ENCODE assay signal across 9 mouse cellular contexts in genomic region chr9:96573252-96573651, GRCm38 (mm10). TPM values are rescaled to one million over a fixed set of nuclear protein-coding genes. Genes with fewer than 3 reads are reported as not detected.
DNase-seq lines count a peak whose midpoint lies in the region; ATAC-seq and TF ChIP-seq lines count a peak whose summit lies in the region.
"Had no signal": no experiment of that assay in that cellular context is flagged by ENCODE, and none has a peak within 500 bp of the region (broad histone marks: within the 10 kb centered on the region; RNA-seq: fewer than 3 reads in every experiment).

No protein-coding gene starts in this region.

- H3K9ac ChIP-seq in forebrain, embryonic 14.5 days (ENCODE audit: low read length), result no peak overlapping the region
- no peak overlapping the region for H3K9ac ChIP-seq in forebrain, embryonic 12.5 days
- no peak overlapping the region for H3K9ac ChIP-seq in liver, embryonic 14.5 days (replicated peaks)

- peak; percentile 77 for DNase-seq in forebrain, embryonic 14.5 days (ENCODE audit: low spot score)
- DNase-seq in liver, embryonic 14.5 days (ENCODE audit: low read depth in 3 of 3, low spot score in 3 of 3), result no peak
- DNase-seq in liver, result no peak
- DNase-seq in NIH3T3 (ENCODE audit: low read depth), result peak; percentile 61
- DNase-seq in mesoderm, embryonic 11.5 days (ENCODE audit: low read depth, low spot score), result peak; percentile 12

- H3K4me1 ChIP-seq in forebrain, embryonic 14.5 days (ENCODE audit: control insufficient read depth, insufficient read depth, low read length), result no peaks in the 10 kb centered on the region
- H3K4me1 ChIP-seq in forebrain, embryonic 12.5 days, result no peaks in the 10 kb centered on the region
- no peaks in the 10 kb centered on the region for H3K4me1 ChIP-seq in liver, embryonic 14.5 days (replicated peaks; ENCODE audit: control insufficient read depth in 2 of 2, insufficient read depth in 2 of 2, low read length in 1 of 2)

- H3K9me3 ChIP-seq in forebrain, embryonic 14.5 days (replicated peaks; ENCODE audit: control insufficient read depth, low read length), result no peaks in the 10 kb centered on the region
- no peaks in the 10 kb centered on the region for H3K9me3 ChIP-seq in forebrain, embryonic 12.5 days
- no peaks in the 10 kb centered on the region for H3K9me3 ChIP-seq in liver, embryonic 14.5 days (ENCODE audit: control insufficient read depth, low read length)

- TF ChIP-seq CTCF in liver, embryonic 14.5 days (IDR thresholded peaks at IDR 0.05; ENCODE audit: low read depth), result peak; percentile 63; the same call in 1 of the 2 replicates

- no peaks in the 10 kb centered on the region for H3K27me3 ChIP-seq in forebrain, embryonic 14.5 days (replicated peaks; ENCODE audit: control insufficient read depth, insufficient read depth, low read length)
- no peaks in the 10 kb centered on the region for H3K27me3 ChIP-seq in forebrain, embryonic 12.5 days
- no peaks in the 10 kb centered on the region for H3K27me3 ChIP-seq in liver, embryonic 14.5 days (ENCODE audit: control insufficient read depth, insufficient read depth, low read length)

- 9% methylated on average over 1 of the region's 1 CpGs for WGBS in forebrain, embryonic 14.5 days
- whole genome bisulfite sequencing in forebrain, embryonic 12.5 days, result 9% methylated on average over 1 of the region's 1 CpGs
- WGBS in liver, embryonic 14.5 days (ENCODE audit: insufficient replicate concordance), result 12% methylated on average over 1 of the region's 1 CpGs

- no peak for ATAC-seq in forebrain, embryonic 14.5 days
- ATAC-seq in forebrain, embryonic 12.5 days (ENCODE audit: low FRiP score), result no peak
- no peak for ATAC-seq in liver, embryonic 14.5 days (ENCODE audit: insufficient read depth)
- ATAC-seq in frontal cortex, adult (ENCODE audit: low TSS enrichment), result no peak
- no peak for ATAC-seq in cerebellum, adult (ENCODE audit: insufficient number of reproducible peaks, low FRiP score, low TSS enrichment)
- ATAC-seq: hindbrain, embryonic 16.5 days had no signal

- H3K4me3 ChIP-seq in forebrain, embryonic 14.5 days (ENCODE audit: low read depth, low read length), result no peak overlapping the region
- H3K4me3 ChIP-seq in forebrain, embryonic 12.5 days (replicated peaks), result no peak overlapping the region
- no peak overlapping the region for H3K4me3 ChIP-seq in liver, embryonic 14.5 days (ENCODE audit: insufficient read depth in 1 of 2, low read depth in 2 of 2, low read length in 2 of 2)

- H3K36me3 ChIP-seq in forebrain, embryonic 14.5 days (ENCODE audit: control insufficient read depth, insufficient read depth, low read length), result peaks cover 20% of the 10 kb centered on the region
- peaks cover 8% of the 10 kb centered on the region; the same call in 1 of the 2 replicates for H3K36me3 ChIP-seq in forebrain, embryonic 12.5 days (replicated peaks)
- H3K36me3 ChIP-seq in liver, embryonic 14.5 days (replicated peaks; ENCODE audit: control insufficient read depth, insufficient read depth, low read depth), result no peaks in the 10 kb centered on the region; the same call in 1 of the 2 replicates

- H3K4me2 ChIP-seq in forebrain, embryonic 14.5 days (ENCODE audit: low read length), result no peak overlapping the region
- H3K4me2 ChIP-seq in forebrain, embryonic 12.5 days, result no peak overlapping the region
- H3K4me2 ChIP-seq in liver, embryonic 14.5 days (ENCODE audit: low read depth), result no peak overlapping the region

- no peak overlapping the region for H3K27ac ChIP-seq in forebrain, embryonic 14.5 days (ENCODE audit: low read depth, low read length)
- no peak overlapping the region for H3K27ac ChIP-seq in forebrain, embryonic 12.5 days
- no peak overlapping the region for H3K27ac ChIP-seq in liver, embryonic 14.5 days

- no peak for TF ChIP-seq EP300 in liver, embryonic 14.5 days (IDR thresholded peaks at IDR 0.05; ENCODE audit: low read depth)

RNA-seq across cellular contexts. Expression of gene Gm28729, which starts 48.2 kb away (rescaled TPM):
- 0.28 TPM in 1 of 2 replicates, not detected in the other for polyA plus RNA-seq in forebrain, embryonic 14.5 days (2014; fragmentation: Nextera tagmentation; extraction: Ambion mirVana)
- 0.13 and 0.15 TPM in 2 replicates for polyA plus RNA-seq in forebrain, embryonic 12.5 days (2016; fragmentation: Nextera tagmentation; extraction: Ambion mirVana)
- 0.02 TPM in 2 replicates for polyA plus RNA-seq in liver, embryonic 14.5 days (2012; rRNA removed)
- not detected in 2 replicates for polyA plus RNA-seq in liver, embryonic 14.5 days (2014; fragmentation: Nextera tagmentation; extraction: Ambion mirVana)

RNA-seq across cellular contexts. Expression of gene Rasa2, which starts 58.2 kb away (rescaled TPM):
- polyA plus RNA-seq in forebrain, embryonic 14.5 days (2014; fragmentation: Nextera tagmentation; extraction: Ambion mirVana), result 9.7 and 14.6 TPM in 2 replicates
- 17.6 and 18.8 TPM in 2 replicates for polyA plus RNA-seq in forebrain, embryonic 12.5 days (2016; fragmentation: Nextera tagmentation; extraction: Ambion mirVana)
- 0.63 and 0.84 TPM in 2 replicates for polyA plus RNA-seq in liver, embryonic 14.5 days (2012; rRNA removed)
- polyA plus RNA-seq in liver, embryonic 14.5 days (2014; fragmentation: Nextera tagmentation; extraction: Ambion mirVana), result 1.3 and 2.3 TPM in 2 replicates

Comparison
In these comparisons a context has a peak if more than half of its experiments do, and no peak if none do; other contexts are left out.
1. DNase-seq: peak in forebrain, embryonic 14.5 days (single experiment), NIH3T3 (single experiment) and mesoderm, embryonic 11.5 days (single experiment); none in liver, embryonic 14.5 days (0 of 3) and liver (single experiment).